Mouse (Mus musculus): Measurements from ENCODE around the gene Fermt3.

The Fermt3 gene

GRCm38 (mm10) chr19:6969665-6970381 is 49.4 kb downstream of the Fermt3 start:
- DNase-seq = peak; percentile 76

GRCm38 (mm10) chr19:6969291-6969664 is 50.0 kb downstream of the Fermt3 start:
- no peak for DNase-seq

GRCm38 (mm10) chr19:6968491-6969271 is 50.6 kb downstream of the Fermt3 start:
- peak; percentile 61 for DNase-seq

- no peak for DNase-seq
These were observed 62.8 kb downstream of the Fermt3 start for GRCm38 (mm10) chr19:6956461-6956860.

GRCm38 (mm10) chr19:6955424-6955823 is 63.8 kb downstream of the Fermt3 start:
- no peak for DNase-seq

GRCm38 (mm10) chr19:6954046-6954445 is 65.2 kb downstream of the Fermt3 start:
- DNase-seq = peak; percentile 51

- DNase-seq = peak; percentile 53
These were observed 66.6 kb downstream of the Fermt3 start for GRCm38 (mm10) chr19:6952712-6953037.

- peak; percentile 65 for DNase-seq
These were observed 67.1 kb downstream of the Fermt3 start for GRCm38 (mm10) chr19:6951994-6952711.

- DNase-seq = peak; percentile 85
These were observed 67.8 kb downstream of the Fermt3 start for GRCm38 (mm10) chr19:6951381-6951968.

- peak; percentile 55 for DNase-seq
These were observed 68.6 kb downstream of the Fermt3 start for GRCm38 (mm10) chr19:6950613-6951153.

GRCm38 (mm10) chr19:6949951-6950350 is 69.3 kb downstream of the Fermt3 start:
- no peak for DNase-seq

GRCm38 (mm10) chr19:6949532-6949931 is 69.7 kb downstream of the Fermt3 start:
- no peak for DNase-seq
